Mouse (Mus musculus) olfactory bulb, adult 2 months (tissue): ENCODE measurements around the gene Echdc3. TPM values are rescaled to one million over a fixed set of nuclear protein-coding genes. Genes with fewer than 3 reads are reported as not detected.

ENCODE experiments used
- H3K27ac ChIP-seq: fragments of 200-500 bp; 2 replicates; pipeline ENCODE4 v1.5.1; 2012; ENCODE audit warnings: low read depth, low read length; ENCODE audit not compliant: insufficient read depth
- H3K4me1 ChIP-seq: fragments of 200-500 bp; 2 replicates; pipeline ENCODE4 v1.6.1; 2012; ENCODE audit warnings: low read length; ENCODE audit not compliant: control insufficient read depth, insufficient read depth
- H3K4me3 ChIP-seq: fragments of 200-500 bp; 2 replicates; pipeline ENCODE4 v1.5.1; 2012; ENCODE audit warnings: mild to moderate bottlenecking, low read depth, low read length, moderate library complexity; ENCODE audit not compliant: insufficient read depth
- CTCF ChIP-seq: fragments of 200-500 bp; IDR thresholded peaks from 2 replicates; pipeline ENCODE4 v1.5.1; 2012; ENCODE audit warnings: low read depth, mild to moderate bottlenecking, low read length, moderate library complexity; ENCODE audit not compliant: insufficient read depth
- POLR2A ChIP-seq: fragments of 200-500 bp; IDR thresholded peaks from 2 replicates; pipeline ENCODE4 v1.6.1; 2012; ENCODE audit warnings: mild to moderate bottlenecking, low read depth, low read length, moderate library complexity; ENCODE audit not compliant: insufficient read depth
- WGBS: fragments of 180-500 bp; shearing (Covaris S2); methylation state at CpG from one replicate; pipeline ENCODE4 v1.1.7; 2018; 5-methylcytosine and 5-hydroxymethylcytosine counted together
- polyA plus RNA-seq: library from polyadenylated mRNA; stranded (reverse); fragments of >200 nt; gene quantifications from 2 replicates; pipeline ENCODE4 v1.2.4, GENCODE M21; 2012; ENCODE audit warnings: low replicate concordance; ENCODE audit not compliant: missing spikeins, insufficient read depth, insufficient read length

Echdc3 gene
- polyA plus RNA-seq, 1 experiment: not detected

DNA sequence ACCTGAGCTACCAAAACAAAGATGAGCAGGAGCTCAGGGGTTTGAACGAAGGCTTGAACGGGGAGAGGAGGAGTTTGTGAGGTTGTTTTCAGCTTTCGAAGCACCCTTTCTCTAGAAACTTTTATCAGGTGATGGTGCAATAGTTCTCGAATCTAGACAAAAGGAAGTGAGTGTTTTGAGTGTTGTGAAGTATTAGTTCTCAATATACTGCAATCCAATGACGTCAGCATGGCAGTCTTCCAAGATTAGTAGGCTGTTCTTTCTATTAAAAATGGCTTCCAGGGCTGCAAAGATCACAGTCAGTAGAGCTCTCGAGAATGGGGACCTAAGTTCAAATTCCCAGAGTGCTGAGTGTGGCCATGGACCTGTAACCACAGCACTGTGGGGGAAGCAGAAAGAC is 47.1 kb downstream of the Echdc3 start:
- TF ChIP-seq CTCF: no peak
- TF ChIP-seq POLR2A: no peak
- Histone ChIP-seq H3K4me1 (peaks cover 3% of the 10 kb centered on the region), H3K27ac (no peak overlapping the region), H3K4me3 (no peak overlapping the region)
- 71% methylated on average over 6 of the region's 6 CpGs for WGBS

DNA sequence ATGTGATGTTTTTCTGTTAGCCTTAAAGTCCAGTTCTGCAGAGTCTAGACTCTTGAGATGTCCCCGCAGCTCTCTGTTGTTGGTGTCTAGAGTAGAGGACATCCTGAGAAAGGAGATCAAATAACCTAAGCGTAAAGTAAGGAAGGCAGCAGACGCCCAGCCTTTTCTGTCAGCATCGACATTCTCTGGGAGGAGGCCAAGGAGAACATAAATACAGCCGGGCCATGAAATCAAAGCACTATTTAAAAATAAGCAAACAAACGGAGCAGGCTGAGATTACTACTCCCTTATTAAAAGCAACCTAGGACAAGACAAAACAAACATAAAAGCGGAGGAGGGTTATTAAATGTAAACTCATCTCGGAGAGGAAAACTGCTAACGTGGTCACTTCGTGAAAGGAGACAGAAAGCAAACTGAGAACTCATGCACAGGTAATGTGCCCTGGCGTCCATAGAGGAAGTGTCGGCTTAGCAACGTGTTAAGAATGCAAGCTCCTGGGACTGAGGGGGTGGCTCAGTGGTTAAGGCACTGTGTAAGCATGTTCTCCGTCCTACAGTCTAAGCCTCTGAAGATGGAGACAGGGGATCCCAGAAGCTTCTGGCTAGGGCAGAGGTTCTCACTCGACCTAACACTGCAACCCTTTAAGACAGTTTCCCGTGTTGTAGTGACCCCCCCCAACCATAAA is 48.1 kb downstream of the Echdc3 start:
- no peak for TF ChIP-seq CTCF
- no peak for TF ChIP-seq POLR2A
- no peak overlapping the region for H3K4me3 ChIP-seq
- H3K4me1 ChIP-seq: peaks cover 3% of the 10 kb centered on the region
- whole genome bisulfite sequencing: 41% methylated on average over 16 of the region's 16 CpGs
- H3K27ac ChIP-seq: no peak overlapping the region

DNA sequence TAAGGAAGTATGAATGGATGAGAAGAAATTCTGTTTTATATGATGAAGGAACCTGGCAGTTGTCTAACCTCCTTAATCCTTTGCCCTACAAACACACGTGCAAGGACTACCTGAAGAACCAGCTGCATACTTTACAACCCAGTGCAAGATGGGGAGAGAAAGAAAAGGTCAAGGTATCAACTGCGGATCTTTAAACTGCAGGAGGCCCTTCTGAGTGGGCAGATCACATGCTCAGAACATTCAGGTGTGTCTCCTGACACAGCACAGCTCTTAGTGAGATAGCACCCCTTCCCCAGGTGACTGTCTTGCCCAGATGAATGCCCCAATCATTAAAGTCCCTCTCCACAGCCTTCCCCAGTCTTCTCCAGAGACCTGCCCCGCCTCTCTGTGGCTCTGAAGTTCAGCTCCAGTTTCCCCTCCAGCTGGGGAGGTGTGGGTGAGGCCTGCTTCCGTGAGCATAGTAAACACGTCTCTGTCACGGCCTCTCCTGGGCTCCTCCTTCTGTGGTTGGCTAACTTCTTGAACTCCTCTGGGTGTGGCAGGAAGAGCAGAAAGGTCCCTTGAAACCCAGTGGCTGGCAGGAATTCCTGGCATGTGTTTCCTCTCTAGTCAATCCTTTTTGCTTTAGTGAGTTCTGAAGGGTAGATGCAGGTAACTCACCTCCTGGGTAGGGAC is 50.3 kb downstream of the Echdc3 start:
- WGBS: 84% methylated on average over 6 of the region's 6 CpGs
- Histone ChIP-seq H3K27ac (no peak overlapping the region), H3K4me1 (peaks cover 3% of the 10 kb centered on the region), H3K4me3 (no peak overlapping the region)
- no peak for TF ChIP-seq CTCF
- TF ChIP-seq POLR2A: no peak

DNA sequence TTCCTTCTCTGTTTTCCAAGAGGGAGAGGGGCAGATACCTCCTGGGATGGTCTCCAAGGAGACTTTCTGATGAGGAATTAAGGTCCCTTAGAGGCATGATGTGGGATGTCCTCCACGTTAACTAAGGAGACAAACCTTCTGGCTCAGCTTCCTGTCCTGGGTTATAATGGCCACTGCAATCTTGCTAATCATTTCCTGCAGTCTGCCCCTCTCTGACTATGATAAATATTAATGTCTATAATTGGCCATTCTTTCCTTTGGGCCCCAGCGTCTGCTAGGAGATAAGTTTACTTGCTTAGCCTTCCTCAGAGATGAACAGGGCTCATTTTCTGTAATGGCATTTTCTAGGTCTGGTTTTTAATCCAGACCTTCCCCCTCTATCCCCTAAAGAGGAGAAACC is 53.1 kb downstream of the Echdc3 start:
- H3K27ac ChIP-seq: no peak overlapping the region
- H3K4me1 ChIP-seq: no peaks in the 10 kb centered on the region
- no peak overlapping the region for H3K4me3 ChIP-seq
- TF ChIP-seq POLR2A (no peak), CTCF (no peak)
- 69% methylated on average over 2 of the region's 2 CpGs for WGBS

DNA sequence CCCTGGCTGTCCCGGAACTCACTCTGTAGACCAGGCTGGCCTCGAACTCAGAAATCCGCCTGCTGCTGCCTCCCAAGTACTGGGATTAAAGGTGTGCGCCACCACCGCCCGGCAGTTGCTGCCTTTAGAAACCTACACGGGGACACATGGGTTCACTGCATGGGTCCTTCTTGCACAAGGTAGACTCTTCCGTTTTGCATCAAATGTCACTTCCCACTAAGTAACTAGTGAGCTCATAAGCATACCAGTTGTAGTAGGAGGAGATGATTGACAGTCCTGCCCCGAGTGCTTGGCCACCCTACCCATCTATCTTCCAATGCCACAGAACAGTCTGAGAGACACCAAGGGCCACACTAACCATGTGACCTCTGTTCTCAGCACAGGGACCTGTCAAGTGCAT is 53.6 kb downstream of the Echdc3 start:
- no peak for TF ChIP-seq CTCF
- TF ChIP-seq POLR2A: no peak
- Histone ChIP-seq H3K27ac (no peak overlapping the region), H3K4me1 (no peaks in the 10 kb centered on the region), H3K4me3 (no peak overlapping the region)
- WGBS: 83% methylated on average over 9 of the region's 9 CpGs

DNA sequence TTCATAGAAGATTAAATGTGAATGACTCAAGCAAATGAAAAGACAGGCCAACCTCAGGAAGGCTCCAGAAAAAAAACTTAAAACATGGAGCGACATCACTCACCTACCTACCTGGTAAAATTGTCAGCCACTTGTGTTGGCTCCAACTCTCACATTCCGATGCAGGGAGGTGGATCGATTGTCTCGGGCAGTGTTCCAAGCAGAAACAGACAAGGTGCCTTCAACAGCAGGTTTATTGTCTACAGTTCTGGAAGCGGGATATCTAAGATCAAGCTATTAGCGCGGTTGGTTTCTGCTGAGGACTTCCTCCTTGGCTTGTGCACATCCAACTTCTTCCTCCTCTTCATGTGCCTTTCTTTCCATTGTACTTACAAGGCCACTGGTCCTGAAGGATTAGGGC is 55.2 kb downstream of the Echdc3 start:
- 95% methylated on average over 7 of the region's 7 CpGs for WGBS
- no peak overlapping the region for H3K27ac ChIP-seq
- TF ChIP-seq CTCF: no peak
- TF ChIP-seq POLR2A: no peak
- H3K4me3 ChIP-seq: no peak overlapping the region
- no peaks in the 10 kb centered on the region for H3K4me1 ChIP-seq

DNA sequence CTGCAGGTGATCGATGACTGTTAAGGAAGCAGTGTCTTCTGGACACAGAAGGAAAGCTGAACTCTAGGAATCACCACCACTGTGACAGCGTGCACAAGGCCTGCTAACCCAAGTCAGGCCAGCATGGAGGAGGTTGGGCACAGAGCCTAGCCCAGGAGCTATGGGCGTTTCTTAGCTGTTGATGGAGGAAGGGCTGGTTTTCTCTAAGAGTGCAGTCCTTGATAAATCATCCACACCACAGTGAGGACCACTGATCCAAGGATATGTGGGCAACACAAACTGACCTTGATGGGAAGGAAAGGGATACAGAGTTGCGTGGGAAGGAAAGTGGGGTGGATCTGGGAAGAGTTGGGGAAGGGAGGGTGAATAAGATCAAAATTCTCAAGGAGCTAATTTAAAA is 55.6 kb downstream of the Echdc3 start:
- WGBS: 96% methylated on average over 4 of the region's 4 CpGs
- H3K27ac ChIP-seq: no peak overlapping the region
- no peaks in the 10 kb centered on the region for H3K4me1 ChIP-seq
- no peak overlapping the region for H3K4me3 ChIP-seq
- TF ChIP-seq POLR2A: no peak
- TF ChIP-seq CTCF: no peak

DNA sequence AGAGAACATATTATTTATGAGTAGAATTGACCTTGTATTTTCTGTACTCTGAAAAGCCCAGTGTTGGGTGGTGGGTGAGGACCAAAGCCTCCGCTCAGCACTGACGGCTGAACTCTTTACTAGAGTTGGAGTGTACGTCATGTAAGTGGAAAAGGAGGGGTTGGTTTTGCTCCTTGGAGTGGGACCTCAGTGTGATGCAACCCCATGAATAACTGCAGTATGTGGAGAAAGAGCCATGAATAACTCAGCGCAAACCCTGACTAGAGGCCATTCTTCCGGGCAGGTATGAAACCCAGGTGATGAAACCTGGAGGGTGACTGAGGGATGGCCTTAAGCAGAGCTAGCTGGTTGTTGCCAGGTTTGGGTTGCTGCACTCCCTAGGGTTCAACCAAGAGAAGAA is 63.0 kb downstream of the Echdc3 start:
- Histone ChIP-seq H3K4me1 (no peaks in the 10 kb centered on the region), H3K4me3 (no peak overlapping the region), H3K27ac (no peak overlapping the region)
- no peak for TF ChIP-seq CTCF
- no peak for TF ChIP-seq POLR2A
- WGBS: 90% methylated on average over 5 of the region's 5 CpGs

DNA sequence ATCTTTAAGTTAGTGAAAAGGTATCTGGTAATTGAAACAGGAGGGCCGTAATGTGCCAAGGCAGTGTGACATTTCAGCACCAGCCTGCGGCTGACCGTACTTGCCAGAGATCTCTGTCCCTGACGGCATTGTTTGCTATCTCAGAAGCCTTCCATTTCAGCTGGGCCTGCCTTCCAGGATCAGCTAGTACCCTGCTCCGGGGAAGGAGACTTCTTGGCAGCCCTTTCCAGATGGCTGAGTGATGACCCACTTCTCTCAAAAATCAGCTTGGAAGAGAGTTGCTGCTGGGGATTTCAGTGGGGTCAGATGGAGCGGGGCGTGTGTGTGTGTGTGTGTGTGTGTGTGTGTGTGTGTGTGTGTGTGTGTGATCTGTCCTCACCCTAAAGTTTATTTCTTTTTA is 65.9 kb downstream of the Echdc3 start:
- H3K4me1 ChIP-seq: no peaks in the 10 kb centered on the region
- H3K27ac ChIP-seq: no peak overlapping the region
- WGBS: 72% methylated on average over 7 of the region's 7 CpGs
- H3K4me3 ChIP-seq: no peak overlapping the region
- TF ChIP-seq CTCF (no peak), POLR2A (no peak)
